Comparison of ENCODE assay signal across 19 mouse cellular contexts in genomic region chr7:101935957-101936356, GRCm38 (mm10). TPM values are rescaled to one million over a fixed set of nuclear protein-coding genes. Genes with fewer than 3 reads are reported as not detected.
DNase-seq lines count a peak whose midpoint lies in the region; ATAC-seq and TF ChIP-seq lines count a peak whose summit lies in the region.
"Had no signal": no experiment of that assay in that cellular context is flagged by ENCODE, and none has a peak within 500 bp of the region (broad histone marks: within the 10 kb centered on the region; RNA-seq: fewer than 3 reads in every experiment).

No protein-coding gene starts in this region.

- H3K4me1 ChIP-seq in heart, embryonic 11.5 days (ENCODE audit: control insufficient read depth, insufficient read depth, low read length): peaks cover 4% of the 10 kb centered on the region; the same call in 1 of the 2 replicates
- no peaks in the 10 kb centered on the region; the same call in 1 of the 2 replicates for H3K4me1 ChIP-seq in heart, adult 2 months (ENCODE audit: control insufficient read depth, insufficient read depth, low read length)
- H3K4me1 ChIP-seq in E14TG2a.4 (replicated peaks; ENCODE audit: low read depth, low read length): peaks cover 73% of the 10 kb centered on the region
- peaks cover 16 to 20% of the 10 kb centered on the region in 2 experiments for H3K4me1 ChIP-seq in liver, embryonic 14.5 days (replicated peaks; ENCODE audit: control insufficient read depth in 2 of 2, insufficient read depth in 2 of 2, low read length in 1 of 2)

- peaks cover 2% of the 10 kb centered on the region; the same call in 1 of the 2 replicates for H3K36me3 ChIP-seq in heart, embryonic 11.5 days (ENCODE audit: control insufficient read depth, insufficient read depth, low read length)
- H3K36me3 ChIP-seq in heart, adult 2 months (ENCODE audit: control insufficient read depth, insufficient read depth, low read length): no peaks in the 10 kb centered on the region; the same call in 1 of the 2 replicates
- H3K36me3 ChIP-seq in E14TG2a.4 (ENCODE audit: insufficient read depth, low read length): peaks cover 57% of the 10 kb centered on the region
- H3K36me3 ChIP-seq in liver, embryonic 14.5 days (replicated peaks; ENCODE audit: control insufficient read depth, insufficient read depth, low read depth): peaks cover 6% of the 10 kb centered on the region; the same call in 1 of the 2 replicates

- no peak for TF ChIP-seq CTCF in heart, adult 2 months (IDR thresholded peaks at IDR 0.05)
- no peak for TF ChIP-seq CTCF in E14TG2a.4 (conservative IDR thresholded peaks at IDR 0.05; ENCODE audit: low read length)
- TF ChIP-seq CTCF in liver, embryonic 14.5 days (IDR thresholded peaks at IDR 0.05; ENCODE audit: low read depth): no peak

- peaks cover 2% of the 10 kb centered on the region for H3K79me2 ChIP-seq in heart, adult 2 months (replicated peaks; ENCODE audit: control insufficient read depth, insufficient read depth, low read length)

- ATAC-seq in heart, embryonic 11.5 days (replicated peaks; ENCODE audit: insufficient number of reproducible peaks, low FRiP score, low TSS enrichment): no peak
- ATAC-seq in liver, embryonic 14.5 days (ENCODE audit: insufficient read depth): no peak
- ATAC-seq: intestine, postnatal 0 days had no signal

- intact Hi-C loops in heart, adult 2 months (cut with DNase I): loop anchor here (2.0 kb wide), 1 partner anchor 129 kb away; the partner anchor contains the start of genes Rnf121, Xndc1 and Xntrpc

- no peak for TF ChIP-seq POLR2A in heart, adult 2 months (IDR thresholded peaks at IDR 0.05; ENCODE audit: insufficient read depth, low read depth, low read length)

- H3K9ac ChIP-seq in heart, embryonic 11.5 days (ENCODE audit: low read depth, low read length): no peak overlapping the region
- no peak overlapping the region for H3K9ac ChIP-seq in heart, adult 2 months (ENCODE audit: low read depth, low read length)
- H3K9ac ChIP-seq in liver, embryonic 14.5 days (replicated peaks): peak overlapping the region; percentile 81; the same call in 1 of the 2 replicates
- H3K9ac ChIP-seq: hindbrain, embryonic 14.5 days; midbrain, embryonic 12.5 days; neural tube, embryonic 12.5 days had no signal

- peak; percentile 33 to 40 for DNase-seq in adrenal gland, postnatal 36 days
- no peak for DNase-seq in adrenal gland, postnatal 4 days (ENCODE audit: low spot score in 2 of 2)
- no peak for DNase-seq in heart, adult 2 months
- no peak for DNase-seq in liver, embryonic 14.5 days (ENCODE audit: low read depth in 3 of 3, low spot score in 3 of 3)
- no peak for DNase-seq in layer of hippocampus, postnatal 10 days (ENCODE audit: low spot score in 2 of 2)
- DNase-seq in frontal cortex, postnatal 25 days (ENCODE audit: low spot score in 2 of 2): no peak
- DNase-seq: heart, postnatal 10 days; kidney, postnatal 36 days; layer of hippocampus, postnatal 36 days; lung, postnatal 10 days; spleen, adult 18-20 months; thymus, postnatal 36 days had no signal

- H3K4me3 ChIP-seq in heart, embryonic 11.5 days (ENCODE audit: low read depth, low read length): no peak overlapping the region
- H3K4me3 ChIP-seq in heart, adult 2 months: no peak overlapping the region
- peak overlapping the region; percentile 91 for H3K4me3 ChIP-seq in E14TG2a.4 (replicated peaks; ENCODE audit: low read length)
- peak overlapping the region; percentile 11 to 73; a peak in 3 of 4 replicates for H3K4me3 ChIP-seq in liver, embryonic 14.5 days (ENCODE audit: insufficient read depth in 1 of 2, low read depth in 2 of 2, low read length in 2 of 2)
- H3K4me3 ChIP-seq: midbrain, embryonic 12.5 days; neural tube, embryonic 12.5 days had no signal

- H3K27ac ChIP-seq in heart, embryonic 11.5 days (ENCODE audit: low read depth, low read length): no peak overlapping the region
- H3K27ac ChIP-seq in heart, adult 2 months: no peak overlapping the region
- no peak overlapping the region for H3K27ac ChIP-seq in liver, embryonic 14.5 days
- H3K27ac ChIP-seq: hindbrain, embryonic 14.5 days; midbrain, embryonic 12.5 days; neural tube, embryonic 12.5 days had no signal

- peak overlapping the region; percentile 14; the same call in 1 of the 2 replicates for H3K4me2 ChIP-seq in heart, embryonic 11.5 days
- peak overlapping the region; percentile 96 for H3K4me2 ChIP-seq in liver, embryonic 14.5 days (ENCODE audit: low read depth)

- H3K27me3 ChIP-seq in heart, embryonic 11.5 days (ENCODE audit: control insufficient read depth, insufficient read depth, low read length): no peaks in the 10 kb centered on the region
- H3K27me3 ChIP-seq in heart, adult 2 months (ENCODE audit: control insufficient read depth, insufficient read depth, low read length): no peaks in the 10 kb centered on the region
- no peaks in the 10 kb centered on the region for H3K27me3 ChIP-seq in E14TG2a.4 (ENCODE audit: insufficient read depth, low read length)
- no peaks in the 10 kb centered on the region for H3K27me3 ChIP-seq in liver, embryonic 14.5 days (ENCODE audit: control insufficient read depth, insufficient read depth, low read length)
- H3K27me3 ChIP-seq: midbrain, embryonic 12.5 days; neural tube, embryonic 12.5 days had no signal

- no peaks in the 10 kb centered on the region for H3K9me3 ChIP-seq in heart, embryonic 11.5 days (replicated peaks; ENCODE audit: control insufficient read depth, low read length)
- H3K9me3 ChIP-seq in E14TG2a.4 (ENCODE audit: low read length): no peaks in the 10 kb centered on the region
- no peaks in the 10 kb centered on the region for H3K9me3 ChIP-seq in liver, embryonic 14.5 days (ENCODE audit: control insufficient read depth, low read length)
- H3K9me3 ChIP-seq: G1E; midbrain, embryonic 12.5 days; neural tube, embryonic 12.5 days had no signal

- TF ChIP-seq EP300 in heart, adult 2 months (IDR thresholded peaks at IDR 0.05; ENCODE audit: insufficient read depth, low read depth, low read length): no peak
- TF ChIP-seq EP300 in liver, embryonic 14.5 days (IDR thresholded peaks at IDR 0.05; ENCODE audit: low read depth): no peak

- WGBS in heart, embryonic 11.5 days (ENCODE audit: insufficient replicate concordance): 90% methylated on average over 4 of the region's 4 CpGs
- 85% methylated on average over 4 of the region's 4 CpGs for WGBS in heart, adult 2 months
- 88% methylated on average over 4 of the region's 4 CpGs for WGBS in liver, embryonic 14.5 days (ENCODE audit: insufficient replicate concordance)

RNA-seq across cellular contexts. Expression of gene Numa1, which starts 2.0 kb away (rescaled TPM):
- total RNA-seq in adrenal gland, postnatal 36 days (2021): 100 to 1,000 TPM; 153 to 161 TPM
- 100 to 1,000 TPM; 179 to 203 TPM for total RNA-seq in adrenal gland, postnatal 4 days (2021)
- polyA plus RNA-seq in heart, embryonic 11.5 days (2014; fragmentation: Nextera tagmentation; extraction: Ambion mirVana): 58.0 and 64.1 TPM in 2 replicates
- 10 to 100 TPM; 88.3 to 93.8 TPM for total RNA-seq in heart, adult 2 months (2021)
- 53.3 and 63.3 TPM in 2 replicates for polyA plus RNA-seq in heart, adult 2 months (2012; rRNA removed)
- 27.4 and 28.6 TPM in 2 replicates for polyA plus RNA-seq in liver, embryonic 14.5 days (2012; rRNA removed)
- 36.2 and 41.3 TPM in 2 replicates for polyA plus RNA-seq in liver, embryonic 14.5 days (2014; fragmentation: Nextera tagmentation; extraction: Ambion mirVana)
- 10 to 100 TPM; 64.7 to 71.6 TPM for total RNA-seq in layer of hippocampus, postnatal 10 days (2021)

RNA-seq across cellular contexts. Expression of gene Lrrc51, which starts 2.3 kb away (rescaled TPM):
- total RNA-seq in adrenal gland, postnatal 36 days (2021): 10 to 100 TPM; 13.8 to 14.9 TPM
- total RNA-seq in adrenal gland, postnatal 4 days (2021): 1 to 10 TPM; 6.1 to 8.3 TPM
- polyA plus RNA-seq in heart, embryonic 11.5 days (2014; fragmentation: Nextera tagmentation; extraction: Ambion mirVana): 5.3 and 6.5 TPM in 2 replicates
- 1 to 10 TPM; 3.0 to 4.5 TPM for total RNA-seq in heart, adult 2 months (2021)
- 7.5 and 11.6 TPM in 2 replicates for polyA plus RNA-seq in heart, adult 2 months (2012; rRNA removed)
- 1.3 and 1.4 TPM in 2 replicates for polyA plus RNA-seq in liver, embryonic 14.5 days (2012; rRNA removed)
- 1.8 and 2.1 TPM in 2 replicates for polyA plus RNA-seq in liver, embryonic 14.5 days (2014; fragmentation: Nextera tagmentation; extraction: Ambion mirVana)
- 1 to 10 TPM; 5.2 to 6.5 TPM for total RNA-seq in layer of hippocampus, postnatal 10 days (2021)

RNA-seq across cellular contexts. Expression of gene Tomt, which starts 29.8 kb away (rescaled TPM):
- total RNA-seq in adrenal gland, postnatal 36 days (2021): not detected
- not detected for total RNA-seq in adrenal gland, postnatal 4 days (2021)
- 0.10 and 0.61 TPM in 2 replicates for polyA plus RNA-seq in heart, embryonic 11.5 days (2014; fragmentation: Nextera tagmentation; extraction: Ambion mirVana)
- total RNA-seq in heart, adult 2 months (2021): not detected
- polyA plus RNA-seq in heart, adult 2 months (2012; rRNA removed): 0.12 TPM in 1 of 2 replicates, not detected in the other
- polyA plus RNA-seq in liver, embryonic 14.5 days (2012; rRNA removed): 0.05 and 0.08 TPM in 2 replicates
- polyA plus RNA-seq in liver, embryonic 14.5 days (2014; fragmentation: Nextera tagmentation; extraction: Ambion mirVana): 0.09 and 0.13 TPM in 2 replicates
- total RNA-seq in layer of hippocampus, postnatal 10 days (2021): under 1 TPM in 1 of 2 experiments, not detected in 1; 0.11 TPM
- total RNA-seq: heart, postnatal 10 days; layer of hippocampus, postnatal 36 days had no signal

RNA-seq across cellular contexts. Expression of gene Lamtor1, which starts 30.3 kb away (rescaled TPM):
- total RNA-seq in adrenal gland, postnatal 36 days (2021): 100 to 1,000 TPM in 1 of 2 experiments, 10 to 100 TPM in 1; 99.1 to 110 TPM
- 100 to 1,000 TPM; 101 to 116 TPM for total RNA-seq in adrenal gland, postnatal 4 days (2021)
- 137 and 146 TPM in 2 replicates for polyA plus RNA-seq in heart, embryonic 11.5 days (2014; fragmentation: Nextera tagmentation; extraction: Ambion mirVana)
- total RNA-seq in heart, adult 2 months (2021): 100 to 1,000 TPM; 104 to 125 TPM
- 244 and 272 TPM in 2 replicates for polyA plus RNA-seq in heart, adult 2 months (2012; rRNA removed)
- 61.7 and 74.8 TPM in 2 replicates for polyA plus RNA-seq in liver, embryonic 14.5 days (2012; rRNA removed)
- 63.3 and 67.8 TPM in 2 replicates for polyA plus RNA-seq in liver, embryonic 14.5 days (2014; fragmentation: Nextera tagmentation; extraction: Ambion mirVana)
- 10 to 100 TPM; 98.0 to 98.3 TPM for total RNA-seq in layer of hippocampus, postnatal 10 days (2021)

Comparison
In these comparisons a context has a peak if more than half of its experiments do, and no peak if none do; other contexts are left out.
1. DNase-seq: peak in adrenal gland, postnatal 36 days (2 of 2); none in adrenal gland, postnatal 4 days (0 of 2), heart, adult 2 months (0 of 2), liver, embryonic 14.5 days (0 of 3), layer of hippocampus, postnatal 10 days (0 of 2) and frontal cortex, postnatal 25 days (0 of 2).
2. H3K4me3 ChIP-seq: peak in E14TG2a.4 (single experiment) and liver, embryonic 14.5 days (2 of 2); none in heart, embryonic 11.5 days (single experiment) and heart, adult 2 months (single experiment).